Mouse (Mus musculus): Measurements from ENCODE around the gene Apold1.

GRCm38 (mm10) chr6:134981231-134982062 is at the start of gene Apold1:
- no peak for TF ChIP-seq CTCF (IDR thresholded peaks at IDR 0.05; ENCODE audit: borderline replicate concordance, control insufficient read depth, extremely low read depth, insufficient read depth, low read length, poor library complexity)
- peak; percentile 55 for TF ChIP-seq POLR2A (IDR thresholded peaks at IDR 0.05; ENCODE audit: control insufficient read depth, extremely low read depth, insufficient read depth, low read length, poor library complexity)
